In genomic region chr1:92714725-92715324, GRCm38 (mm10) we compare ENCODE assay signal across 17 mouse cellular contexts.
DNase-seq lines count a peak whose midpoint lies in the region; ATAC-seq lines count a peak whose summit lies in the region.
"Had no signal": no experiment of that assay in that cellular context is flagged by ENCODE, and none has a peak within 500 bp of the region (broad histone marks: within the 10 kb centered on the region; RNA-seq: fewer than 3 reads in every experiment).

No protein-coding gene starts in this region.

- no peak overlapping the region for H3K4me2 ChIP-seq in hindbrain, embryonic 11.5 days (replicated peaks; ENCODE audit: low read depth, low read length)
- H3K4me2 ChIP-seq in limb, embryonic 13.5 days (replicated peaks) = no peak overlapping the region
- H3K4me2 ChIP-seq: heart, embryonic 13.5 days; liver, embryonic 12.5 days had no signal

- DNase-seq in heart, adult 11 months = peak; percentile 79
- no peak for DNase-seq in heart, postnatal 14 days
- peak; percentile 69 for DNase-seq in embryonic facial prominence, embryonic 10.5 days (ENCODE audit: low spot score)
- peak; percentile 32 for DNase-seq in hindbrain, embryonic 11.5 days (ENCODE audit: low spot score)
- DNase-seq in frontal cortex, postnatal 25 days (ENCODE audit: low spot score in 2 of 2) = no peak
- DNase-seq in ovary, postnatal 10 days (ENCODE audit: low spot score) = no peak
- DNase-seq in gastrocnemius, adult 8-10 months (ENCODE audit: low spot score in 2 of 2) = no peak
- DNase-seq: cerebellum, adult 11 months; cerebellum, postnatal 36 days; gastrocnemius, postnatal 14 days; kidney, adult 9 months; lung, postnatal 10 days had no signal

- 29% methylated on average over 9 of the region's 9 CpGs for WGBS in embryonic facial prominence, embryonic 10.5 days
- 63% methylated on average over 9 of the region's 9 CpGs for WGBS in hindbrain, embryonic 11.5 days
- 10% methylated on average over 9 of the region's 9 CpGs for WGBS in limb, embryonic 13.5 days

- no peak overlapping the region for H3K4me3 ChIP-seq in embryonic facial prominence, embryonic 10.5 days
- no peak overlapping the region for H3K4me3 ChIP-seq in hindbrain, embryonic 11.5 days (ENCODE audit: low read depth, low read length)
- H3K4me3 ChIP-seq in limb, embryonic 13.5 days = no peak overlapping the region
- H3K4me3 ChIP-seq: heart, embryonic 13.5 days; liver, embryonic 12.5 days had no signal

- H3K27me3 ChIP-seq in embryonic facial prominence, embryonic 10.5 days (replicated peaks; ENCODE audit: low read depth, poor library complexity, severe bottlenecking) = no peaks in the 10 kb centered on the region
- no peaks in the 10 kb centered on the region for H3K27me3 ChIP-seq in hindbrain, embryonic 11.5 days (ENCODE audit: control insufficient read depth, insufficient read depth, low read length)
- no peaks in the 10 kb centered on the region for H3K27me3 ChIP-seq in limb, embryonic 13.5 days

- H3K36me3 ChIP-seq in embryonic facial prominence, embryonic 10.5 days (replicated peaks) = no peaks in the 10 kb centered on the region
- H3K36me3 ChIP-seq in hindbrain, embryonic 11.5 days (ENCODE audit: control insufficient read depth, insufficient read depth, low read length) = no peaks in the 10 kb centered on the region
- no peaks in the 10 kb centered on the region for H3K36me3 ChIP-seq in limb, embryonic 13.5 days
- H3K36me3 ChIP-seq: G1E; heart, embryonic 13.5 days; liver, embryonic 12.5 days had no signal

- H3K9me3 ChIP-seq in embryonic facial prominence, embryonic 10.5 days = no peaks in the 10 kb centered on the region
- H3K9me3 ChIP-seq in hindbrain, embryonic 11.5 days (ENCODE audit: control insufficient read depth, low read length) = no peaks in the 10 kb centered on the region
- H3K9me3 ChIP-seq in limb, embryonic 13.5 days = no peaks in the 10 kb centered on the region
- H3K9me3 ChIP-seq: G1E; heart, embryonic 13.5 days; liver, embryonic 12.5 days had no signal

- peak overlapping the region; percentile 62 for H3K27ac ChIP-seq in embryonic facial prominence, embryonic 10.5 days (replicated peaks)
- H3K27ac ChIP-seq in hindbrain, embryonic 11.5 days (ENCODE audit: low read depth, low read length) = no peak overlapping the region
- peak overlapping the region; percentile 44; the same call in 1 of the 2 replicates for H3K27ac ChIP-seq in limb, embryonic 13.5 days
- H3K27ac ChIP-seq: heart, embryonic 13.5 days; liver, embryonic 12.5 days had no signal

- intact Hi-C loops in heart, postnatal 14 days (cut with DNase I) = no loop called here

- no peak overlapping the region for H3K9ac ChIP-seq in hindbrain, embryonic 11.5 days (ENCODE audit: low read depth, low read length)
- no peak overlapping the region for H3K9ac ChIP-seq in limb, embryonic 13.5 days
- H3K9ac ChIP-seq: heart, embryonic 13.5 days; liver, embryonic 12.5 days had no signal

- 0 out of 2 replicates have a peak, but pooled peaks have one; percentile 43 for ATAC-seq in hindbrain, embryonic 11.5 days (ENCODE audit: low FRiP score)
- no peak for ATAC-seq in limb, embryonic 13.5 days (ENCODE audit: low FRiP score, low read depth)
- ATAC-seq: liver, embryonic 12.5 days; midbrain, embryonic 16.5 days had no signal

- H3K4me1 ChIP-seq in embryonic facial prominence, embryonic 10.5 days = peaks cover 49% of the 10 kb centered on the region
- peaks cover 2% of the 10 kb centered on the region; the same call in 1 of the 2 replicates for H3K4me1 ChIP-seq in hindbrain, embryonic 11.5 days (replicated peaks; ENCODE audit: control insufficient read depth, insufficient read depth, low read length)
- H3K4me1 ChIP-seq in limb, embryonic 13.5 days = peaks cover 16% of the 10 kb centered on the region
- H3K4me1 ChIP-seq: liver, embryonic 12.5 days had no signal

Comparison
In these comparisons a context has a peak if more than half of its experiments do, and no peak if none do; other contexts are left out.
1. DNase-seq: peak in heart, adult 11 months (single experiment), embryonic facial prominence, embryonic 10.5 days (single experiment) and hindbrain, embryonic 11.5 days (single experiment); none in heart, postnatal 14 days (0 of 2), frontal cortex, postnatal 25 days (0 of 2), ovary, postnatal 10 days (single experiment) and gastrocnemius, adult 8-10 months (0 of 2).